Mouse (Mus musculus) C2C12 (cell line): ENCODE results near the gene Sp6.

ENCODE experiments used
- CEBPB ChIP-seq: IDR thresholded peaks from one replicate; pipeline ENCODE4 v1.6.1; 2011; ENCODE audit warnings: low read depth, mild to moderate bottlenecking, control low read depth, moderate library complexity
- CTCF ChIP-seq: IDR thresholded peaks from one replicate; pipeline ENCODE4 v1.5.1; 2011; ENCODE audit not compliant: control insufficient read depth, insufficient read depth, insufficient read length
- FOSL1 ChIP-seq: IDR thresholded peaks from one replicate; pipeline ENCODE4 v1.8.0; 2011; ENCODE audit warnings: mild to moderate bottlenecking, low read length; ENCODE audit not compliant: poor library complexity, insufficient read depth, severe bottlenecking
- MAX ChIP-seq: IDR thresholded peaks from one replicate; pipeline ENCODE4 v1.6.1; 2011; ENCODE audit warnings: mild to moderate bottlenecking, control low read depth
- MYOG ChIP-seq: IDR thresholded peaks from one replicate; pipeline ENCODE4 v1.6.1; 2011; ENCODE audit not compliant: control insufficient read depth, insufficient read length; ENCODE audit errors: extremely low read depth
- USF1 ChIP-seq: IDR thresholded peaks from one replicate; pipeline ENCODE4 v1.6.1; 2011; ENCODE audit warnings: low read depth, mild to moderate bottlenecking, control low read depth, moderate library complexity

- TF ChIP-seq CTCF: no peak
- no peak for TF ChIP-seq FOSL1
- TF ChIP-seq MYOG: no peak
- no peak for TF ChIP-seq USF1
- TF ChIP-seq MAX: no peak
- TF ChIP-seq CEBPB: no peak
Measured at GRCm38 (mm10) chr11:96981461-96981860, 31.7 kb upstream of the Sp6 start.
